Mouse (Mus musculus) spleen, adult 12 weeks (tissue): Measurements from ENCODE around the gene Masp1.

ENCODE experiments used
- DNase-seq: peaks from one replicate; pipeline ENCODE4 v3.0.0; 2022; ENCODE audit warnings: low spot score

The Masp1 gene

DNA sequence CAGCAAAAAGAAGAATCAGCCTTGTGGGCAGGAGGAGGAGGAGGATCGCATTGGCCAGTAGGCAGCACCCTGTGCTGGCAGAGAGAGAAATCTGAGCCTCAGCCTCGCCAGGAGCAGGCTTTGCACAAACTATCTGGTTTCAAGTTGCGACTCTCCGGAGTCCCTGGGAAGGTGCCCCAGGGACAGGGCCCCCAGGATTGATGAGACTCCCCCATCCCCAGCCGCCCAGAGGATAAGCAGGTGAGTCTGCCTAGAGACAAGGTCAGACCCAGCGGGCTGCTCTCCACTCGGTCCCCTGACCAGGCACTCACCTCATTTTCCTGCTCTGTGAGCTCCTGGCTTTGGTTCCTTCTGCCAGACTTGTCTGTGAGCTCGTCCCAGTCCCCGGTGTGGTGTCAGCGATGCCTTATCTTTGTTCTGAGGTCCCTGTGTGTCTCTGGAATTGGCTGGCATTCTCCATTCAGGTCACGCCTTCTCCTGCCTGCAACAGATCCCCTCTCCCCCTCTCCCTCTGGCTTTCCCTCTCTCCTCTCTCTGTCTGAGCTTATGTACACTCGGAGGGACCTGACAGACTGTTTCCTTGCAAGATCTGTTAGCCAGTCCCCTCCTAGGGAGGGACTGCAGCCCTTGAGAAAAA lies at the start of gene Masp1, which contains the start of gene Rtp4:
Masp1 (minus strand) TSS at position 581 of the 637 bp plus-strand sequence.
Rtp4 (plus strand) TSS at position 57 of the 637 bp plus-strand sequence.
- no peak for DNase-seq

GRCm38 (mm10) chr16:23568369-23568958 lies 47.8 kb upstream of the Masp1 start:
- DNase-seq, result no peak

DNA sequence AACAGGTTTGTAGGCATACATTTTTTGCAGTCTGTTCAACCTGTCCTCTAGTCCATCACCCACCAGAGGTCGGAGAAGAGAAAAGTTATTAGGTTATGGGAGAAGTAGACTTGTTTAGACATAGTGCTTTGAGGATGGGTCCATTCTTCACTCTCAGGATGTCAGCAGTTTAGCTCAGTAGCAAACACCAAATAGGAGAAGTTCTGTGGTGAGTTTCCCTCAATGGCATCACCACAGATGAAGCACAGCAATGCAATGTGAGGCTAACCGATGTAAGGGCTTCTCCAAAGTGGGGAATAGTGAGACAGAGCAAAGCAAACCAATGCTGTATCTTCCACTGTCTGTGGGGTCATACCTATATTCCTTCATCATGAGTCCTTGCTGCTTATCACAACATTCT lies 37.1 kb upstream of the Masp1 start:
- no peak for DNase-seq

DNA sequence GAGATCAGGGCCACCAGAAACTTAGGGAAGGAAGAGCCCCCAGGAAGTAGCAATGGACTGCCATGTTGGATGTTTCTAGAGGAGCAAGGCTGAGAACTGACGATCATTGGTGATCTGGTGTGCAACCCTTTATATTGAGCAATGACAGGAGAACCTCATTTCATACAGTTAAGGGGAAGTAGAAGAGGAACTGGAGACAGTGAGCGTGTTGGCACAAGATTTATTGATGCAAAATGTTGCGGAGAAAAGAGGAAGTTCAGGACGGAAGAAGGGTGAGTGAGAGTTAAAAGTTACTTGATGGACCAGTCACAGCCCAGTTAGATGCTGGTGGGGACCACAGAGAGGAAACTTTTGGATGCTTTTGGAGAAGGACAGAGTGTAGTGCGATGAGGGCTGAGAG lies 36.6 kb upstream of the Masp1 start:
- no peak for DNase-seq

DNA sequence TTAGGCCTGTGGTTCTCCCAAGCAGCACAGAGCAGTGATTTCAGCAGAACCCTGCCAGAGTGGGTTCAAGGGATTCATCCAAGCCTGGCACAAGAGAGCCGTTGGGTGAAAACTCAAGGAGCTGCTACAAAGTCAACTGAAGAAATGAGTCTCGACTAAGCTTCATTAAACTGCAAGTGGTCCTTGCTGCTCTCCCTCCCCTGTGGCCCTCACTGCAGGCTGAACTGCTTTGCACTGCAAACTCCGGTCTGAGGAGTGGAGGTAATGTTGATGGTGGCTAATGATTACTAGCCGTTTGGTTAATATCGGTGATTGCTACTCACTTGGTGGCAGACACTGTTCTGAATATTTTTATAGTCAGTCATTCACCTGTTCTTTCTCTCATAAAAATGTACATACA lies 34.1 kb upstream of the Masp1 start:
- DNase-seq, result no peak

DNA sequence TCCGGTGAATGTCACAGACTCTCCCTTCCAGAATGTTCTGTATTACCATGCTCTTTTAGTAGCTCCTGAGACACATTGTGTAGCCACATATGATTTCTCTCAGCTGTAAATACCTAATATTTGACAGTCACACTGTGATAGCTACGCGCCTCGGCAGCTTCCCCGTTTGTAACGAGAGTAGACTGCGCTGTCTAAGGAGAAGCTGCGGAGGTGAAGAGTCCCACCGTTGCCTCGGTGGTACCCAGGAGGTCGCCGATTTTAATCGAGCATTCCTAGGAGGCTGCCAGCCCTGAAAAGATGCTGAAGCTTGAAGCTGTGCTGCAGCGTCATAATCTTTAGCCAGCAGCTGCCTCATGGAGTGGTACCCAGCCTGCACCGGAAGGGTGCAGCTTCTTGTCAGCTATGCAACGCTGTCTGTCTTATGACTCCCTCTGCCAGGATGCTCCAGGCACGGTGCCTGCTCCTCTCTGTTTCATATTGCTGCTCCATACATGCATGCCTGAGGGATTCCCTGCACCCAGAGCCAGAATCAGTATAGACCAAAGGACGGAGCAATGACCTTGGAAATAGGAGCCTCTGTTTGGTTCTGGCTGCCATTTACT lies 30.5 kb upstream of the Masp1 start:
- no peak for DNase-seq

- DNase-seq, result peak; percentile 5
These were observed 29.8 kb upstream of the Masp1 start for GRCm38 (mm10) chr16:23550346-23550980.

DNA sequence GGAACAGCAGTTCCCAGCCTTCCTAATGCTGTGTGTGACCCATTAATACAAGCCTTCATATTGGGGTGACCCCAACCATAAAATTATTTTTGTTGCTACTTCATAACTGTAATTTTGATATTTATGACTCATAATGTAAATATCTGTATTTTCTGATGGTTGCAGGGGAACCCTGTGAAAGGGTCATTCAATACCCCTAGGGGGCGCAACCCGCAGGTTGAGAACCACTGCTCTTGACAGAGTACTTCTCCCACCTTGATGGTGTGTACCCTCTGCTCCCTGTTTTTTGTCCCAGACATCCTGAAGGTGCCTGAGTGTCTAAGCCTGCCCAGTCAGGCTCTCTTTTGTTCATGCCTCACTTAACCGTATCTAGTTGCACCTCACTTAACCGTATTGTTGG lies 27.2 kb upstream of the Masp1 start:
- DNase-seq, result no peak

DNA sequence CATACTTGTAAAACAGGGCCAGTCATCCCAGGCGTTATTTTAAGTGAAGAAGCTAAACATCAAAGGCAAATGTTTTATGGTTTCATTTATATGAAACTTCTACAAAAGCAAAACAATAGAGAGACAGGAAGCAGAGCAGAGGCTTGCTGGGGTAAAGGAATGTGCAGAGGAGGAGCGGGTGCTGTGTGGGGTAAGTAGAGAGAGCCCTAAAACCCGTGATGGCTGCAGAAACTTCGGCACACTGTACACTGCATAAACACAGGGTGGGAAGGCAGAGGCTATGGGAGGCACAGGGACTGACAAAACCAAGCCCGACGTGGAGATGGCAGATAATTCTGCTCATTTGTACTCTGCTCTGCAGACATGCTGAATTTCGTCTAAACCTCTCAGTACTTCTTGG lies 23.7 kb upstream of the Masp1 start:
- DNase-seq, result no peak

- no peak for DNase-seq
These were observed 22.3 kb upstream of the Masp1 start for GRCm38 (mm10) chr16:23542866-23543265.

GRCm38 (mm10) chr16:23541046-23541445 lies 20.4 kb upstream of the Masp1 start:
- no peak for DNase-seq

GRCm38 (mm10) chr16:23533707-23534106 lies 13.1 kb upstream of the Masp1 start:
- DNase-seq, result no peak

DNA sequence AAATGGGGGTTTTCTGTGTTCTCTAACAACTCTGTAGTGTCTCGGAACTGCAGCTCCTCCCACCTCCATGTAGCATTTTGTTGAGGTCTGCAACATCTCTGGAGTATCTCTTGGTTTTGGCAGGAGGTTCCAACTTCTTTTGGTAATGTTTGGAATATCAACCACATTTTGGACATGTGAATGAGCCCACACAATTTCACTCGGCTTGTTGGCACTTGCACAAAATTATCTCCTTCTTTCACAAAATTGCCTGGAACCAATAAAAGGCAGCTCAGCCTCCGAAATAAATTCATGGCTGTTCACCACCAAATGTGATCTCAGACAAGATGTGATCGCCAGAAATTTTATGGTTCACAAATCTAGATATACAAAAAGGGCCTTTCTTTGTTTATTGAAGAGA lies 8.6 kb upstream of the Masp1 start:
- DNase-seq, result no peak

DNA sequence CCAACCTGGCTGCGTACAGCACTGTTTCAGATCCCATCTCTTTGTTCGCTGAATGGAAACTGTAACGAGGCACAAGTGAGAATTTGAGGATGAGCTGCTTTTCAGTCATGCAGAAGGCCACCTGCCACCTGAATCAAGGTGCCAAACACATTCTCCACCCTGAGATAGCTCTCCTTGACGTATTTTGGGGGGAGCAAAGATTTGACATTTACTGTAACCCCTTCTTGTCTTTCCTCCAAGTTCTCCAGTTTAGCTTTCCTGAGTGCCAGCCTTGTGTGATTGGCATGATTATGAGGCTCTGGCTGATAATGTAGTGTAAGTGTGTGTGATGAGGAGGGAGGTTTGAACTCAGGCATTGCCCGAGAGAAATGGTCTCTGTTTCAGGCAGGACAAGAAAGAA lies 1.5 kb upstream of the Masp1 start:
- DNase-seq, result no peak

GRCm38 (mm10) chr16:23521092-23521491 lies 477 bp upstream of the Masp1 start:
- no peak for DNase-seq

GRCm38 (mm10) chr16:23519771-23520170 lies 844 bp downstream of the Masp1 start:
- DNase-seq, result no peak

GRCm38 (mm10) chr16:23518567-23519369 lies 1.8 kb downstream of the Masp1 start:
- DNase-seq, result no peak

- DNase-seq, result no peak
These were observed 2.7 kb downstream of the Masp1 start for GRCm38 (mm10) chr16:23517754-23518566.

DNA sequence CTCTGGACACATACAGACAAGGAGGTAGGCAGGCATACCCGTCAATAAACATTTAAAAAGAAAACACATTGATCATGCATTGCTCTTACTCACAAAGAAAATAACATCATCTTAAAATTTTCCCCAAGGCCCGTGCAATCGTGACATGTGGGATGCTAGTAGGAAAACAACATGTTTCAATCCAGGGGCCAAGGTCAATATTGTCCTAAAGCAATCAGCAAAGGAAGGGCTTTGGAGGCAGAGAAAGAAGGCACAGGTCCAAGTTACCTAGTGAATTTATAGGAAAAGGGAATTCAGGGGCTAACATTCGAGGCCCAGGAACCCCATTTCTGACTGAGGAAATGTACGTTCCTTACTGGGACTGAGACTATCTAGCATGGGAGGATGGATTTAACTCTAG lies 3.4 kb downstream of the Masp1 start:
- no peak for DNase-seq

DNA sequence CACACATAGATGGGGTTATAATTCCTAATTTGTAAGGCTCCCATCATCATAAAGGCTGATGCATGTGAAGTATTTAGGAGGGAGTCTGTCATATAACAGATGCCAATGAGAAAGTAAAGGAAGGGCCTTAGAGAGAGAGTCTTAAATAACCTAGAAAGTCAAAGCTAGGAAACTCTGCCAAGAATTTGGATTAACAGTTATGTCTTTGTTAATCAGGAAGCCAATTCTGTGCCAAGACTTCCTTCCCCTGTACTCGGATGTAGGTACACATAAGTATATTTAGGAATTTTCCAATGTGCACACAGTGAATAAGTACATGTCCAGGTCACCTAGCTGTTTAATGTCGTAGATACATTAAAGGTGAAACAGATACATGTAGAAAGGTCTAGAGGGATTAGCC lies 4.0 kb downstream of the Masp1 start:
- DNase-seq, result no peak

DNA sequence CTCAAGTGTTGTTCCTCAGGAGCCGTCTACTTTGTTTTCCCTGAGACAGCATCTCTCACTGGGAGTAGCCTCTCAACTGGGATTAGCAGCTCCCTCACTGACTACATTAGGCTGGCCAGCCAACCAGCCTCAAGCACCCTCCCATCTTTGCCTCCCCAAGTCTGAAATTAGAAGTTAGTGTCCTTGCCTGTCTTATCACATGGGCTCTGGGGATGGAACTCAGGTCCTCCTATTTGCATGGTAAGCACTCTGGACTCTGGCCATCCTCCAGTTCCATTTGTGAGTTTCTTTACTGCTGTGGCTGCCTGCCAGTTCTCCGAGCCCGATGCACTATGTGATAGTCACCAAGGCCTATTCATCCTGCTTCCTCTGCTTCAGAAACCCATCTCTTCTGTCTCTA lies 4.8 kb downstream of the Masp1 start:
- DNase-seq, result no peak

- DNase-seq, result no peak
These were observed 7.2 kb downstream of the Masp1 start for GRCm38 (mm10) chr16:23513401-23513800.
